Mouse (Mus musculus) urinary bladder, postnatal 25 days (tissue): ENCODE measurements around the gene Clrn2.
A peak's percentile ranks its signal among the peaks of the same experiment; 100 is the strongest.
"Not testable (repeated sequence)": the region's sequence is repeated elsewhere in the genome, so short reads cannot be mapped to it uniquely, and the experiment has no call there.

Source experiments
- DNase-seq: peaks from one replicate; pipeline ENCODE4 v3.0.0; 2022; ENCODE audit warnings: low spot score

Clrn2 gene

DNA sequence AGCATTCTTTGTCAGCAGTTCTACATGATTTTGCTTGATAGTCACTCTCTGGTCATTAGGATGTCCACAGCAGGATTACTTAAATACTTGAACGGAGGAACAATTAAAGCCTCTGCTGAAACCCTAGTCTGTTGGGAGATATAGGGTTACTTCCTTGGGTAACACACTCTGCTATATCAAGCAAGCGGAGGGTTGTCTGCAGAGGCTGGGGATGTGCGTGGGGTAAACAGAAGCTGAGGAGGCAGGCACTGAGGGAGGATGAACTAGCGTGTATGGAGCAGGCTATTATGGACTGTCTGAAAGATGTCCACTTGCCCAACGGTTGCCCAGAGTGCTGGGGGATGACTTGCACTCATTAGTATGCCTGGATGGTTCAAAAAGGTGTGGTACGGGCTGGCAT, at the start of gene Clrn2:
Gene Clrn2, plus strand, starts transcription at position 301 of the 400 bp plus-strand sequence.
- no peak for DNase-seq

DNA sequence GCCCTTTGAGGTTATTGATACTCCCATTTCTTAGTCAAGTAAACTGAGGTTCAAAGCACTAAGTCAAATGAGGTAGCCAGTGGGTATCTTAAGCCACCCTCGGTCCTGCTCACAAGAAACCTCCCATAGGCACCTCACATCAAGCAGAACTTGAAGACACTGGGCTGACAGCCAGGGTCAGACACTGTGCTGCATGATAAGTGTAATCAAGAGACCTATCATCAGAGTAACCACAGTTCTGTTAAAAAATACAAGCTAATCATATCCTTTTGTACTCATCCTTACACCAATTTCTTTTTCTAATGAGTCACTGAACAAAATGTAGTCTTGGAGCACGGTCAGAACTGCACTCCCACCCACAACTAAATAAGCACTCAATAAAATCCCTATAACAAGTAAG, 47.4 kb upstream of the Clrn2 start:
- DNase-seq: no peak

DNA sequence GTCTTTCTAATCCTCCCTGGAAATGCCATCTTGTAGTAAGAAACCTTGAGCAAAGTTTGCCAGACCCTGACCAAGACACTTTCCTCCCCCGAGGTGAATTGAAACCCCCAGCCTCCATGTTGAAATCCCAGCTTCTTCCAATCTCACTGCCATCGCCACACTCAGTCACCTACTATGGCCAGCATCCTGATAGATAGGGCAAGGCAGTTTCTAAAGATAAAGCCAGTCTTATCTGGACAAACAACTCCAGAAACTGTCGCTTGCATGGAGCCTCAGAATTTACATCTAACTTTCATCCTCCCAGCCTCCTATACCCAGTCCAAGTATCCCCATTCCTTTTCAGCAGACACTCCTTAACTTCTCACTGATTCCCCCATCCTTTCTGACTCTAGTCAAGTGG, 37.1 kb upstream of the Clrn2 start:
- no peak for DNase-seq

DNA sequence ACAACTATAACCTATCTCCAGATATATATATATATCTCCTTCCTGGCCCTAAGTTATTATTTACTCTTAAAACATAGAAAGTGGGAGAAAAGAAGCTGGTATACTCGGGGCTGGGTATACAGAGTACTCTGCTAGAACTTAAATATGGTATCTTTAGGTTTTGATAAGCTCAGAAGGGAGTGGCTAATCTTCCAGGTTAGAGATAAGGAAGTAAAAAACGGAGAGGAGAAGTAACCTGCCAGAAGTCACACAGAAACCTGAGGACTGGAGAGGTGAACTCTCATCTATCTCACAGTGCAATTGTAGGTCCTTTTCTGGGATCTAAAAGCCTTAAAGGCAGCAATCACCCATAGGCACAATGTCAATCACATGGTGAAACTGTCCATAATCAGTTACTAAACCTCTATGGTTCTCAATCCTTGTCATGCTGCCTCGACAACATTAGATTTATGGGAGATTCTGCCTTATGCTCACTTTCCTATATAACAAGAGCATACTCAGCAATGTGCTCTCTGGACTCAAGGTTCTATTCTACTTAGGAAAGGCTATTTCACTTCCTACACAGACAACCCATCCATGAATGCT, 35.6 kb upstream of the Clrn2 start:
- DNase-seq: no peak

DNA sequence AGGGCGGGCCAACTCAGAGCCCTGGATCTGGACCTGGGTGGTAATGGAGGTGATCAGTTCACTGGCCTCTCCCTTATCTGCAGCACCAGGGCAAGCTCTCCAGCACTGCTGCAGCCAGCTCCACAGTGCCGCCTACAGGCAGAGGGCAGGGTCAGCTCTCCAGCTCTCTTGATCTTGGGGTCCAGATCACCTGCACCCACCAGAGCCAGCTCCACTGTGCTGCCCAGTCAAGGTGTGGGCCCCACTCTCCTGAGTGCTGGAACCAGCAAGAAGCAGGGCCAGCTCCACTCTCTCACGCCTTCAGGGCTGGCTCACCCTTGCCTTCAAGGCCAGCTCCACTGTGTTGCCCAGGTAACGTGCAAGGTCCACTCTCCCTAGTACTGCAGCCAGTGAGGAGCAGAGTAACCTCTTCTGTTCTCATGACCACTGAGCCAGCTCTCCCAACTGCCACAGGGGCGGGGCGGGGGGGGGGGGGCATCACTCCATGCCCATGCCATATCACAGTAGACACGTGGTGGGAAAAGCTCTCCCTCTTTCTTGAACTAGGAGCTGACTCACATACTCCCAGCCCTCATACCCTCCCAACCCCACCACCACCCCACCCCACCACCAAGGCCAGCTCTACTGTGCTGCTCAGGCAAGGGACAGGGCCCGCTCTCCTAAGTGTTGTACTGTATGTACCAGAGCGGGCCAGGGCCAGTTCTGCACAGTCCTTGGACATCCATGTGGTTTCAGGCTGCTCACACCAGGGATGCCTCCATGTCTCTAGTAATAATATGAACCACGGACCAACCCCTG, 33.5 kb upstream of the Clrn2 start:
- no peak for DNase-seq

DNA sequence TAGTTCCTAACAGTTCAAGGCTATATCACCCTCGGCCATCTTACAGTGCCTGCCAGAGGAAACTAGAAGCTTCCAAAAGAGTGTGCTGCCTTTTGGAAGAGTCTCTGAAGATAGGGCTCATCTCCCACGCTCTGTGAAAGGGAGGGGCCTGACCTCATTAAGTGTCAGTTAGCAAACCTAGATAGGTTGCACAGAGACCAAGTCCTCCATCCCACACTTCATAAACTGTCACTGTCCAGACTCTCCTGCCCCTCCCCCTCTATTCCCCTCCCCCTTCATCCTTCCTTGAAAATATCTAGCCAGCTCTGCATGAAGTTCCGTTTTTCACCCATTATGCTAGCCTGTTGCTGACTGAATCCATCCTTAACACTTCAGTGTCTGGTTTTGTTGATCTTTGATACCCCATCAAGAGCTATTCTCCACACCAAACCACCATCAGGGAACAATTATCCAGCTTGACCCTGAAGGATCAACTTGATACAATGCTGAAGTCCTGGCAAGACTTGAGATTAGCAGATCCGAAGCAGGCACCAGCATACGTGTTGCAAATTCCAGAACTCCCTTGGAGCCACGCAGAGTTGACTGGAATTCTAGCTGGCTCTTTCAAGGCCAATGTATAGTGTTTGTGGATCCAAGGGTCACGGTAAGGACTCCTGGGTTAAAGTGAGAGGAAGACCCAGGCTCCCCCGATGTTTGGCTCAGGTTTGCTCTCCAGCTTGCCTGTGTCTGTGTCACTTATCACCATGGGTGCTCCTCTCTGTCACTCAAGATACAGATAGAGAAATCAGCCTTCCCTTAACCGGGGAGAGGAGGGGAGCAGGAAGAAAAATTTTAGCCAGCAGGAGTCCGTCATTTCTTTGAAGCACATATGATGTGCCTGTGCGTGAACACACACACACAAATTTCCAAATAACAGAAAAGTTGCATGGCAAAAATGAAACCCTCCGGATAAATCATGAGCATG, 31.4 kb upstream of the Clrn2 start:
- DNase-seq: no peak

DNA sequence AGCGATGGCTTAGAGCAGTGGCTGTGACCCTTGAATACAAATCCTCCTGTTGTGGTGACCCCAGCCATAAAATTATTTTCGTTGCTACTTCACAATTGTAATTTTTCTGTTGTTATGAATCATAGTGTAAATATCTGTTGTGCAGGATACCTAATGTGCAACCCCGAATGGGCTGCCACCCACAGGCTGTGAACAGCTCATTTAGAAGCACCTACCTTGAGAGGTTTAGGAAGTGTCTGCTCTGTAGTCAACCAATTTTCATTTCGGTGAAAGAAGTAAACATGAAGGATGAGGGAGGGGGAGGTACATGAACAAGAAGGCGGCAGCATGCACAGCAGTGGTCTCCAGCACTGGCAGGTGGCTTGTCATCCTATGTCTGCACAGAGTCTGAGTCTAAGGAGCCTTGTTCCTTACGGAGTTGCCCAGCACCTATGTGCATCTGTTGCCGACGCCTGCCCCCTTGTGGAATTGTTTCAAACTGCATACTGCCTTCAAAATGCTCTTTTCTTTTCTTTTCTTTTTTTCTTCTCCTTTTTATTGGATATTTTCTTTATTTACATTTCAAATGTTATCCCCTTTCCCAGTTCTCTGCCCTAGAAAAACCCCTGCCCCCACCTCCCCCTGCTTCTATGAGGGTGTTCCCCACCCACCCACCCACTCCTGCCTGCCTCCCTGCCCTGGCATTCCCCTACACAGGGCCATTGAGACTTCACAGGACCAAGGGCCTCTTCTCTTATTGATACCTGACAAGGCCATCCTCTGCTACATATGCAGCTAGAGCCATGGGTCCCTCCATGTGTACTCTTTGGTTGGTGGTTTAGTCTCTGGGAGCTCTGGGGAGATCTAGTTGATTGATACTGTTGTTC, 29.3 kb upstream of the Clrn2 start:
- peak; percentile 35 for DNase-seq

DNA sequence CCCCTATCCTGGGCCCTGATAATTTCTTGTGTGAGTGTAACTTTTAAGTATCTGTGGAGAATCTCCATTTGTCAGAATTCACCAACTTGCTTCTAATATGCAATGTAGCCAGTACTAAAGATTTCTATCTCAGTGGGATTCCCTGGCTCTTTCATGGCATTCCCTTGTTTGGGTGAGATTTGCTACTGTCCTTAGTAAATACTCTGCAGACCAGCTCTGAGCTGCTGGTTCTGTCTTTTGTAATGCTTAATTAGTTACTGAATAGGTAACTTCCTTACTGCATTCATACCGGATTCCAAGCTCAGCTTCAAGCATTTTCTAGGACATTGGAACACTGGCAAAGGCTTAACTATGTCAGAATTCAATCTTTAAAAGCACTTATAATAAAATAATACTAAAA, 27.8 kb upstream of the Clrn2 start:
- DNase-seq: not testable (repeated sequence)

DNA sequence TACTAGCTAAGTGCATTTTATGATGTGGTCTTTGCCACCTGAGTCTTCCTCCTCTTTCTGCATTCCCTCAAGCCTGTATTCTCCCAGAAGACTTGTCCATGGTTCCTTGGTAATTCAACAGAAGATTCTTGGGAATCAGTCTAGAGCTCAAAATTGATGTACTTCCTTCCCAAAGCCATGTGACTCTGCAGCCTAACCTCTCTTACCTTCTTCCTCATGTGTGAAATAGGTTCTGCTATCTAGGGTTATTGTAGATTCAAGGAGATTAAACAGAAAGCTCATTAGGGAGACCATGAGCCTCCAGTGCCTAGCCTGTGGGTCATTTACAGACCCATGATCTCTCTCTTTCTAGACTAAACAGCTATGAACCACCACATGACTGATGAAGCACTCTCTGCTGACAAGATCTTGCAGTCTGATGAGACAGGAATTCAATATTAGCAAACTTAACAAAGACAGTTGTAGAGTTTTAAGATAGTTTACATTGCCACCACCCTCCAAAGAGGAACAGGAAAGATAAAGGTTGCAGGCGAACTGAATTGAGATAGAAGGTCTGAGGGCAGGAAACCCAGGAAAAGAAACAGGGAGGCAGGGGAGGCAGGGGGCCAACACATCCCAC, 27.0 kb upstream of the Clrn2 start:
- no peak for DNase-seq

DNA sequence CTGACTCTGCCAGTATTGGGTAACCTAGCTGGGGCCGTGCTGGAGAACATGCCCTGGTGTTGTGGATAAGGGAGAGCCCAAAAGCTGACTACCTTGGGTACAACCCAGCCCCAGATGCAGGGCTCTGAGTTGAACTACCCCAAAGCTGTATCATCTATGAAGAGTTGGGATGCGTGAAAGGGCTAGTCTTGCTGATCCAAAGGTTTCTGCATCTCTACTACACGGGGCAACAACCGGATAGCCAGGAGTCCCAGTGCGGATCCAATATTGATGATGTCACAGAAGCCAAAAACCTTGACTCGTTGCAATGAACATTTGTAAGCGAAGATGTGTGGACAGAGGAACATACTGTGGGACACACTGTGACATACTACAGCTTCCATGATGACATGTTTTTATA, 25.7 kb upstream of the Clrn2 start:
- DNase-seq: no peak

DNA sequence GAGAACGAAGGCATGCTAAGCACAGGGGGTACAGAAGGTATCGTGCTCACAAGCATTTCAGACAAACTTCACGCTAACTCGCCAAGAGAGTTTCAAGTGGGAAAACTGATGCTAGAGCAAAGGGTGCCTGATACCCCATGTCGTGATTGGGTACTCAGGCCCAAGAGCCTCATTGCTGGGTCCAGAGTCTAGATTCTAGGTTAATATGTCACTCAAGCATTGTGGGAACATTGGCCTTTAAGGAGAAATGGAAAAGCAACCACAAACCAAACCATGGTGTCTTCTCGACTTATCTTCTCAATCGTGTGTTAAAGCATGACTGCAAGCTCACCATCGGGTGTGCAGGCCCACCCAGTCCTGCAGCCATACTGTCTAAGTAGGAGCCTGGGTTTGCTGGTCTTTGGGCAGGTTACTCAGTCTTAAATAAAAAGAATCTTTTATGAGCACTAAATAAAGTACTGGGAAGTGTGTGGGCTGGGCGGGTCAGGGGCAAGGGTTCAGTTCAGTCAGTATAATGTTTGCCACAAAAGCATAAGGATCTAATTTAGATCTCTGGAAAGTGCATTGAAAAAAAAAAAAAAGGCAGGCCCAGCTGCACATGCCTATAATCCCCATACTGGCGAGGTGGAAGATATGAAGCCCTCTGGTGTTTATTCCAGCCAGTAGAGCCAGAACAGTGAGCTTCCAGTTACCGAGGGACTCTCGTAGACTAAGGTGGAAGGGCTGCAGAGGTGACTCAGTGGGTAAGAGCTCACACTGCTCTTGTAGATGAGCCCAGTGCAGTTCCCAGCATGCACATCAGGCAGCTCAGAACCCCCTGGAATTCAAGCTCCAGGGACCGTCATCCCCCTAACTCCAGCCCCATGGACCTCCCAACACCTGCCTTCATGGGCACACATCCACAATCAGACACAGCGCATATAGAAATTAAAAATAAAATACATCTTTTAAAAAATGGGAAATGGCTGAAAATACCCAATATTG, 17.3 kb upstream of the Clrn2 start:
- no peak for DNase-seq

DNA sequence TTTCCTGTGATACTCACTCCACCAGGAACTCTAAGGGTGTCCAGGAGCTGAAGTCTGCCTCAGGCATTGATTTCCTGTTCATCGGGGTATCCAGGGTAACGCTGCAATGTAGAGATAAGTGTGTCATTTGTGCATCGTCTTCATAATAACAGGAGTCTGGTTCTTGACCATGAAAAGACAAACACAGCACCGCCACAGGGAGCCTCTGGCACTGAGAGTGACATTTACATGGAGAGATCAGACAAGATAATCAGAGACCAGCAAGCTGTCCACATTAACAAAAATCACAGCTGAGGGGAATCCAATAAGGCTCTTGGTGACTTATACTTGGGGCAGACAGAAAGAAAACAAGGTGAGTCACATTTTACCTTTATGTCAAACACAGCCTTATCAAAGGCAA, 15.7 kb upstream of the Clrn2 start:
- no peak for DNase-seq

DNA sequence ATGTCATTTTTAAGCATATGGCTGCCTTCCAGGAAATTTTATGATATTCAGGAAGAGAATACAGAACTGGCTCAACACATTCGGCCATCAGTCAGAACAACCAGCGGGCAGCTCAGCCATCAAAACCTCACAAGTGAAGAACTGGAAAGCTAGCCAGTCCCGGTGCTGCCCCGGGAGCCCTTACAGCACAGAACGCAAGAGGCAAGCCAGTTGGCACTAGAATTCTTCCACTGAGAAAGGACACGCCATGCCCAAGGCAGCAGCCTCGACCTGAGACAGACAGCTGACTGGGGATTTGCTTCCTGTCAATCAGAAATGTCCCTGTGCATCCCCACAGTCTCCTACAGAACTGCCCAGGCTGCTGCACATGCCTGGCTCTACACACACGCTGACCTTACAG, 15.2 kb upstream of the Clrn2 start:
- no peak for DNase-seq

DNA sequence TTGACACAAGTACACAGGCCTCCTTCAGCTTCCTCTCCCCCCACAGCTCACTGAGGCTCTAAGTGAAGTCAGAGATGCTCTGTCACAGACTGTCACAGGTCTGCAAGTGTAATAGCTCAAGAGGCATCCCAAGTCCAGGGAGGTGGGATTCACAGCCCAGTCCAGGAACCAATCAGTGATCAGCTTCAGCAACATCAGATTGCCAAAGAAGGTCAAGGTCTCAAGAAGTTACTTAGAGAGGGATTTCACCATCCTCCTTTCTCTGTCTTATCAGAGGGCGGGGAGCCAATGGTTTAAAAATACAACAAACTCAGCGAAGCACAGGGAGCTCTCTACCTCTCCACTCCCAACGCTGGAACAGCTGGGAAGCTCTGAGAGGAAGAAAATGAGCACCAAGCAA, 12.4 kb upstream of the Clrn2 start:
- no peak for DNase-seq

DNA sequence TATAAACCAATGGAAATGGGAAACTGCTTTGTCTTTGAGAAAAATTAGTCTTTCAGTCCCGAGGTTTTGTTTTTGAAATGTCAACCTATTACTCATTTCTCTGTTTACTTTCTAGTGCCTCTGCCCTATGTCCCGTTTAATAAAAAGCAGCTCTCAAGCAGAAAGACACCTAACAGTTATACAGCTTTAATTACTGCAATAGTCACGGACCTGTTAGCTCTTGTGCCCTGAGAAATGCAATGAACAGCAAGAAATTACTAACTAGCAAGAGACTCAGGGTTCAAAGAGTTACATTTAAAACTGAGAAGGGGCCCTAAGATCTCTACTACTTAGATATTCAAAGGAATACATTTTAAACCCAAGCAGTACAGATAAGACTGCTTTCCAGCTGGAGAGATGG, 11.8 kb upstream of the Clrn2 start:
- no peak for DNase-seq

DNA sequence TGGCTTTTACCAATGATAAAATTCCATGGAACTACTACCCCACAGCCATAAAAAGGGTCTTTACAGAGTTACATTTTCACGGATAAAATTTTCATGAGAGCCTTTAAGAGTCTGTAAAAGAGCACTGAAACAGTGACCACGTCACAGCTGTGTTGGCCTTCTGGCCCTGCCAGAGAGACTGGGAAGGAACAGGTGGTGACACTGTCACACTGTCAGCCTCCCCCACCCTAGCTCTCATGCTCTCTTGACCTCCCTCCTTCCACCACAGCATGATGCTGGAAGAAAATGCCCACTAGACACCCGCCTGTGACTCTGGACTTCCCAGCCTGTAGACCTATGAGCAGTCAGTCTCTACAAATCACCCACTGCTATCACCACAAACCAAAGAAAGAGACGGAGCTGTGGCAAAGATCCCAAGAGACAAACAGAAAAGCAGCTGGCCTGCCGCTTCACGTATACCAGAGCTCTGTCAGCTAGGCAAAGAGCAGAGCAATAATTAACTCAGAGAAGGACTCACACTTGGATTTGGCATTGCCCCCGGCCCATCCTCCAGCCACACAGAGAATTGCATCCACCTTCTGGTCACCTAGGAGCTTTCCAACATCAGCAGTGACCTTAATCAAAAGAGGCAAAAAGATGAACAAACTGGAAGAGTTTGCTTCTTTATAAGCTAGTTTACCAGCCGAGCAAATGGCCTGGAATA, 9.3 kb upstream of the Clrn2 start:
- no peak for DNase-seq

DNA sequence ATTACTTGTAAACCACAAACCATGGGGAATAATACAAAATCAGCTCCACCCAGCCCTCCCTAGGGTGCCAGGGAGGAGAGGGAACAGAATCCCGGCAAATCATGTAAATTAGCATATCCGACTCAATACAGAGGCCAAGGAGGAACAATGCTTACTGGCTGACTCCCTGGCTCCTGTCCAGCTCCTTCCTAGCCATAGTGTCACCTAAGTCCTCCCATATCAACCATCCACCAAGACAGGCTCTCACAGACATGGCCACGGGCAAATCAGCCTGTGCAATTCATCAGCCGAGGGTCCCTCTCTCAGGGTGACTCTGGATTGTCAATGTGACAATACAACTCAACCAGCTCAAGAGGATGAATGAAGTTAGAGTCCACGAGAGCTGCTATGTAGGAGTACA, 4.9 kb upstream of the Clrn2 start:
- DNase-seq: no peak

DNA sequence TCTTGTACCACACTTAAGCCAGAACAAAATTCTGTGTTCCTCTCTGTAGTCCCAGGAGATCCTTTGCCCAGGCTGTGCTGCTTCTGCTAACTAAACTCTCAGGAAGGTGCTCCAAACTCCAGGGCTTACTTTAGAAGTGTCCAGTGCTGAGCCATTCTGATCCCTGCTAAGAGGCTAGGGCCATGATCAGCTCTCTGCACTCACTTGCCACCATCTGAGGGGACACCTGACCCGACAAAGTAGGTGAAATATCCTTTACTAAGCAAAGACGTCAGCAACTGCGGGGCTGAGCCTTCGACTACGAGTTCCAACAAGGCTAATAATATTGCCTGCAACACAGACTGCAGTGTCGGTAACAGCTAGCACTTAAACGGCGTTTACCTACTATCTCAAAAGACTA, 4.3 kb upstream of the Clrn2 start:
- DNase-seq: no peak
